ENCODE assay signal across 9 mouse cellular contexts in the genomic region with DNA sequence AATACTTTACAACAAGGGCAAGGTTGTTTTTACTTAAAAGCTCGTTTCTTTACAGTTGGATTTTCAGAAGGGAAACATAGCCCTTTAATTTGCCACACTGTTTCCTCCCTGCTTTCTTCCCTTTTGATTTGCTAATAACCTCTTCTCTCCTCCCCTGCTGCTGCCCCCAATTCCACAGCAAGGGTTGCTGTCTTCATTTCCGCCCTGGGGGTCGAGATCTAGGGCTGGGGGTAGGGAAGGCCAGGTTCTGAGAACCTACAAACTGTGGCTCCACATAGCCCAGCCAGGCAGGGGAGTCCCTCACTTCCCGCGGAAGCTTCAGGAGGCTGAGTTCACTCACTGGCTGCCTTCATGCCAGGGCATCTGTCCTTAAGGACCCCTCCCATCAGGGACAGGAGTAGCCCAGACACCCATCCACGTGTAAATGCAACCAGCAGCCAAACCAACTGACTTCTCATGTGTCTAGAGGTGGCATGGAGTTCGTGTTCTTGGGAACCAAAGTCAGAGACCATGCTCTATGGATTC. TPM values are rescaled to one million over a fixed set of nuclear protein-coding genes. Genes with fewer than 3 reads are reported as not detected.
DNase-seq lines count a peak whose midpoint lies in the region; ATAC-seq and TF ChIP-seq lines count a peak whose summit lies in the region.
"Had no signal": no experiment of that assay in that cellular context is flagged by ENCODE, and none has a peak within 500 bp of the region (broad histone marks: within the 10 kb centered on the region; RNA-seq: fewer than 3 reads in every experiment).

No protein-coding gene starts in this region.

- no peak for TF ChIP-seq CTCF in liver, postnatal 0 days (IDR thresholded peaks at IDR 0.05; ENCODE audit: low read depth)

- no peaks in the 10 kb centered on the region for H3K36me3 ChIP-seq in liver, embryonic 11.5 days (ENCODE audit: control insufficient read depth, insufficient read depth, low read length)
- H3K36me3 ChIP-seq in liver, postnatal 0 days (replicated peaks; ENCODE audit: insufficient read depth, low read length): no peaks in the 10 kb centered on the region
- no peaks in the 10 kb centered on the region for H3K36me3 ChIP-seq in forebrain, embryonic 11.5 days (ENCODE audit: control insufficient read depth, insufficient read depth, low read length)
- H3K36me3 ChIP-seq in limb, embryonic 10.5 days: no peaks in the 10 kb centered on the region
- H3K36me3 ChIP-seq in neural tube, embryonic 14.5 days (ENCODE audit: control insufficient read depth, insufficient read depth, low read length): no peaks in the 10 kb centered on the region

- peak; percentile 30 for DNase-seq in liver, embryonic 11.5 days (ENCODE audit: low spot score)
- no peak for DNase-seq in liver, postnatal 0 days
- DNase-seq in forebrain, embryonic 11.5 days (ENCODE audit: low spot score): peak; percentile 52
- peak; percentile 40 for DNase-seq in limb, embryonic 10.5 days (ENCODE audit: low spot score)
- DNase-seq in frontal cortex, postnatal 25 days (ENCODE audit: low spot score in 2 of 2): no peak
- no peak for DNase-seq in cerebellum, adult 11-12 months
- no peak for DNase-seq in layer of hippocampus, postnatal 25 days (ENCODE audit: extremely low spot score in 1 of 2, low spot score in 1 of 2)
- DNase-seq: lung, postnatal 36 days had no signal

- ATAC-seq in liver, embryonic 11.5 days (replicated peaks; ENCODE audit: low FRiP score): no peak
- no peak for ATAC-seq in liver, postnatal 0 days
- no peak for ATAC-seq in forebrain, embryonic 11.5 days (replicated peaks; ENCODE audit: low FRiP score)
- ATAC-seq in neural tube, embryonic 14.5 days (ENCODE audit: low read depth): no peak

- H3K9me3 ChIP-seq in liver, embryonic 11.5 days (ENCODE audit: control insufficient read depth, low read length): no peaks in the 10 kb centered on the region
- H3K9me3 ChIP-seq in liver, postnatal 0 days (ENCODE audit: low read length): no peaks in the 10 kb centered on the region
- H3K9me3 ChIP-seq in forebrain, embryonic 11.5 days (ENCODE audit: control insufficient read depth, low read length): no peaks in the 10 kb centered on the region
- no peaks in the 10 kb centered on the region for H3K9me3 ChIP-seq in limb, embryonic 10.5 days (replicated peaks)
- H3K9me3 ChIP-seq in neural tube, embryonic 14.5 days (ENCODE audit: control insufficient read depth, low read length): no peaks in the 10 kb centered on the region

- peaks cover 31% of the 10 kb centered on the region for H3K27me3 ChIP-seq in liver, embryonic 11.5 days (replicated peaks; ENCODE audit: control insufficient read depth, insufficient read depth, low read length)
- peaks cover 29% of the 10 kb centered on the region for H3K27me3 ChIP-seq in liver, postnatal 0 days (ENCODE audit: insufficient read depth, low read length)
- no peaks in the 10 kb centered on the region; the same call in 1 of the 2 replicates for H3K27me3 ChIP-seq in forebrain, embryonic 11.5 days (ENCODE audit: control insufficient read depth, insufficient read depth, low read length)
- peaks cover 70% of the 10 kb centered on the region for H3K27me3 ChIP-seq in limb, embryonic 10.5 days (ENCODE audit: low read depth, poor library complexity, severe bottlenecking)
- no peaks in the 10 kb centered on the region for H3K27me3 ChIP-seq in neural tube, embryonic 14.5 days (ENCODE audit: control insufficient read depth, insufficient read depth, low read length)

- no peaks in the 10 kb centered on the region; the same call in 1 of the 2 replicates for H3K4me1 ChIP-seq in liver, embryonic 11.5 days (replicated peaks; ENCODE audit: control insufficient read depth, insufficient read depth, low read length)
- no peaks in the 10 kb centered on the region; the same call in 1 of the 2 replicates for H3K4me1 ChIP-seq in liver, postnatal 0 days (ENCODE audit: insufficient read depth)
- peaks cover 4% of the 10 kb centered on the region; the same call in 1 of the 2 replicates for H3K4me1 ChIP-seq in forebrain, embryonic 11.5 days (replicated peaks; ENCODE audit: control insufficient read depth, insufficient read depth, low read length)
- peaks cover 26% of the 10 kb centered on the region for H3K4me1 ChIP-seq in limb, embryonic 10.5 days
- H3K4me1 ChIP-seq in neural tube, embryonic 14.5 days (ENCODE audit: control insufficient read depth, insufficient read depth, low read length): 0 out of 2 replicates have a peak, but pooled peaks cover 2% of the 10 kb centered on the region

- no peak overlapping the region for H3K27ac ChIP-seq in liver, embryonic 11.5 days (ENCODE audit: low read depth, low read length)
- no peak overlapping the region for H3K27ac ChIP-seq in liver, postnatal 0 days (ENCODE audit: low read depth)
- no peak overlapping the region for H3K27ac ChIP-seq in forebrain, embryonic 11.5 days (ENCODE audit: low read depth, low read length)
- H3K27ac ChIP-seq in limb, embryonic 10.5 days: 0 out of 2 replicates have a peak overlapping the region, but pooled peaks have one; percentile 61
- no peak overlapping the region for H3K27ac ChIP-seq in neural tube, embryonic 14.5 days (ENCODE audit: low read depth, low read length)

- WGBS in liver, embryonic 11.5 days: 12% methylated on average over 7 of the region's 7 CpGs
- 20% methylated on average over 7 of the region's 7 CpGs for WGBS in liver, postnatal 0 days (ENCODE audit: insufficient replicate concordance)
- WGBS in forebrain, embryonic 11.5 days: 8% methylated on average over 7 of the region's 7 CpGs
- 4% methylated on average over 7 of the region's 7 CpGs for WGBS in limb, embryonic 10.5 days
- WGBS in neural tube, embryonic 14.5 days: 12% methylated on average over 7 of the region's 7 CpGs

- no peak overlapping the region for H3K9ac ChIP-seq in liver, embryonic 11.5 days (ENCODE audit: low read depth, low read length)
- no peak overlapping the region for H3K9ac ChIP-seq in liver, postnatal 0 days (replicated peaks)
- H3K9ac ChIP-seq in forebrain, embryonic 11.5 days (ENCODE audit: low read length): no peak overlapping the region
- H3K9ac ChIP-seq in neural tube, embryonic 14.5 days (replicated peaks; ENCODE audit: low read depth, low read length): 0 out of 2 replicates have a peak overlapping the region, but pooled peaks have one; percentile 4

- no peak for TF ChIP-seq EP300 in liver, postnatal 0 days (IDR thresholded peaks at IDR 0.05; ENCODE audit: low read depth)

- H3K4me2 ChIP-seq in liver, embryonic 11.5 days: peak overlapping the region; percentile 75; the same call in 1 of the 2 replicates
- no peak overlapping the region for H3K4me2 ChIP-seq in liver, postnatal 0 days (ENCODE audit: low read depth, low read length)
- H3K4me2 ChIP-seq in forebrain, embryonic 11.5 days (ENCODE audit: low read depth, low read length, severe bottlenecking): peak overlapping the region; percentile 53; the same call in 1 of the 2 replicates
- H3K4me2 ChIP-seq in neural tube, embryonic 14.5 days (ENCODE audit: low read depth, low read length): peak overlapping the region; percentile 62

- no peak overlapping the region; the same call in 1 of the 2 replicates for H3K4me3 ChIP-seq in liver, embryonic 11.5 days (ENCODE audit: low read depth, low read length)
- H3K4me3 ChIP-seq in liver, postnatal 0 days (ENCODE audit: low read depth, low read length): no peak overlapping the region
- H3K4me3 ChIP-seq in forebrain, embryonic 11.5 days (ENCODE audit: low read depth, low read length): no peak overlapping the region
- peak overlapping the region; percentile 56 for H3K4me3 ChIP-seq in limb, embryonic 10.5 days
- peak overlapping the region; percentile 38 for H3K4me3 ChIP-seq in neural tube, embryonic 14.5 days (ENCODE audit: low read depth, low read length)

RNA-seq across cellular contexts. Expression of gene Rxrg, which starts 1.1 kb away (rescaled TPM):
- polyA plus RNA-seq in liver, embryonic 11.5 days (2014; fragmentation: Nextera tagmentation; extraction: Ambion mirVana): 2.8 and 3.0 TPM in 2 replicates
- 0.19 and 0.49 TPM in 2 replicates for polyA plus RNA-seq in liver, postnatal 0 days (2015; fragmentation: Nextera tagmentation; extraction: Ambion mirVana)
- 2.1 and 2.3 TPM in 2 replicates for polyA plus RNA-seq in forebrain, embryonic 11.5 days (2014; fragmentation: Nextera tagmentation; extraction: Ambion mirVana)
- 1.7 and 2.6 TPM in 2 replicates for polyA plus RNA-seq in limb, embryonic 10.5 days (2016; fragmentation: Nextera tagmentation; extraction: Ambion mirVana)
- polyA plus RNA-seq in neural tube, embryonic 14.5 days (2014; fragmentation: Nextera tagmentation; extraction: Ambion mirVana): 17.2 and 26.4 TPM in 2 replicates
- 1 to 10 TPM; 5.9 to 8.1 TPM for total RNA-seq in layer of hippocampus, postnatal 25 days (2021)

Comparison
In these comparisons a context has a peak if more than half of its experiments do, and no peak if none do; other contexts are left out.
1. DNase-seq: peak in liver, embryonic 11.5 days (single experiment), forebrain, embryonic 11.5 days (single experiment) and limb, embryonic 10.5 days (single experiment); none in liver, postnatal 0 days (single experiment), frontal cortex, postnatal 25 days (0 of 2), cerebellum, adult 11-12 months (single experiment) and layer of hippocampus, postnatal 25 days (0 of 2).
2. H3K4me3 ChIP-seq: peak in limb, embryonic 10.5 days (single experiment) and neural tube, embryonic 14.5 days (single experiment); none in liver, embryonic 11.5 days (single experiment), liver, postnatal 0 days (single experiment) and forebrain, embryonic 11.5 days (single experiment).